Mouse (Mus musculus): Measurements from ENCODE around the gene Pomt2. TPM values are rescaled to one million over a fixed set of nuclear protein-coding genes. Genes with fewer than 3 reads are reported as not detected.

Gene Pomt2
- polyA plus RNA-seq, 1 experiment from 2014 or later = 7.1 TPM

- H3K4me3 ChIP-seq = peak overlapping the region; percentile 96
- ATAC-seq = no peak
- WGBS (ENCODE audit: insufficient replicate concordance) = 16% methylated on average over 15 of the region's 15 CpGs
- H3K9ac ChIP-seq = peak overlapping the region; percentile 82
- peak overlapping the region; percentile 89 for H3K27ac ChIP-seq
- peaks cover 10% of the 10 kb centered on the region for H3K9me3 ChIP-seq (replicated peaks)
- peaks cover 20% of the 10 kb centered on the region for H3K4me1 ChIP-seq
- peak overlapping the region; percentile 92 for H3K4me2 ChIP-seq
- no peaks in the 10 kb centered on the region for H3K27me3 ChIP-seq (replicated peaks)
- H3K36me3 ChIP-seq = peaks cover 14% of the 10 kb centered on the region
Observed at GRCm38 (mm10) chr12:87148136-87148535, 368 bp upstream of the Pomt2 start.

DNA sequence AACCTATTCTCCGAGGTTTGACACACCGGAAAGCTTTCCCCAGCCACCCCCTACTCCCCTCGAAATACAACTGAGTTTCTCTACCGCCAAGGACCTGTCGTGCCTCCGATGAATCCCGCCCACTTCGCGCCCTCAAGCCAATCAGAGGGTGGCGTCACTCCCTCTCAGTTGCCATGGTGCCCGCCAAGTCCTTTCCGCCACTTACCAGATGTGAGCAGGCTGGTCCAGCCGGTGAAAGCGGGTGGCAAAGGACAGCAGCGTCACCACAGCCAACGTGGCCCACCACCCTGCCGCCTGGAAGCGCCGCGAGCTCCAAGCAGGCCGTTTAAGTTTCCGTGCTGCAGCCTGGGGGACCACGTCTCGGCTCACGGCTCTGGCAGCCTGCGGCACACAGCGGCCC, 802 bp downstream of the Pomt2 start, which contains the start of gene Gstz1:
Gstz1 (plus strand) TSS at position 200 of the 400 bp plus-strand sequence.
- H3K9me3 ChIP-seq (replicated peaks) = peaks cover 5% of the 10 kb centered on the region; the same call in 1 of the 2 replicates
- H3K9ac ChIP-seq = peak within 1 kb of the TSS; percentile 82
- H3K4me1 ChIP-seq = peaks cover 21% of the 10 kb centered on the region
- H3K4me2 ChIP-seq = peak within 1 kb of the TSS; percentile 92
- ATAC-seq = peak; percentile 81
- H3K27me3 ChIP-seq (replicated peaks) = no peaks in the 10 kb centered on the region
- under 1% methylated on average over 27 of the region's 27 CpGs for WGBS (ENCODE audit: insufficient replicate concordance)
- H3K27ac ChIP-seq = peak within 1 kb of the TSS; percentile 89
- H3K4me3 ChIP-seq = peak within 1 kb of the TSS; percentile 96
- H3K36me3 ChIP-seq = peaks cover 8% of the 10 kb centered on the region

- H3K4me2 ChIP-seq = no peak overlapping the region
- H3K36me3 ChIP-seq = 0 out of 2 replicates have a peak, but pooled peaks cover 8% of the 10 kb centered on the region
- H3K27me3 ChIP-seq (replicated peaks) = no peaks in the 10 kb centered on the region
- H3K4me3 ChIP-seq = no peak overlapping the region
- peaks cover 21% of the 10 kb centered on the region for H3K4me1 ChIP-seq
- no peak overlapping the region for H3K27ac ChIP-seq
- WGBS (ENCODE audit: insufficient replicate concordance) = 55% methylated on average over 2 of the region's 2 CpGs
- no peak for ATAC-seq
- H3K9ac ChIP-seq = no peak overlapping the region
- no peaks in the 10 kb centered on the region for H3K9me3 ChIP-seq (replicated peaks)
Observed at GRCm38 (mm10) chr12:87142156-87142555, 5.6 kb downstream of the Pomt2 start.

DNA sequence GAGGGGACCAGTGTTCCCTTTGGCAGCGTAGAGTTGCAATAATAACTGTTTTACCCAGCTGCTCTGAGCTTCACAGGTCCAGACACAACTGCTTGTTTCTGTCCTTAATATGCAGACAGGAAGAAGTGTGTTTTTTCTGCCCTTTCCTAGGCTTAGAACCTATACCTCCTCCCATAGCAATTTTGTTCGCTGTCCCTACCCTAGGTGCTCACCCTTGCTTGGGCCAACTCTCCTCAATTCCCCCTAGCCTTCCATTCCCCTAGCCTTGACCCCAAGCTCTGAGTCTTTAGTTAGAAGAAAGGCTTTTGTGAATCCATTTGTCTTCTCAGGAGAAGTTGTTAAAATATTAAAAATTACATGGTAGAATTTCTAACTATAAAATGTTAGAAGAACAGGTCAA, 9.0 kb downstream of the Pomt2 start:
- Histone ChIP-seq H3K9me3 (replicated peaks) (no peaks in the 10 kb centered on the region), H3K36me3 (0 out of 2 replicates have a peak, but pooled peaks cover 8% of the 10 kb centered on the region), H3K4me2 (no peak overlapping the region), H3K4me1 (peaks cover 11% of the 10 kb centered on the region; the same call in 1 of the 2 replicates), H3K4me3 (no peak overlapping the region), H3K9ac (no peak overlapping the region), H3K27ac (no peak overlapping the region), H3K27me3 (replicated peaks) (no peaks in the 10 kb centered on the region)
- WGBS (ENCODE audit: insufficient replicate concordance) = 62% methylated on average over 2 of the region's 2 CpGs
- ATAC-seq = no peak

- 93% methylated on average over 2 of the region's 2 CpGs for WGBS (ENCODE audit: insufficient replicate concordance)
- Histone ChIP-seq H3K27ac (no peak overlapping the region), H3K9me3 (replicated peaks) (no peaks in the 10 kb centered on the region), H3K4me1 (peaks cover 11% of the 10 kb centered on the region; the same call in 1 of the 2 replicates), H3K4me3 (no peak overlapping the region), H3K4me2 (no peak overlapping the region), H3K27me3 (replicated peaks) (no peaks in the 10 kb centered on the region), H3K36me3 (0 out of 2 replicates have a peak, but pooled peaks cover 8% of the 10 kb centered on the region), H3K9ac (no peak overlapping the region)
- ATAC-seq = no peak
Observed at GRCm38 (mm10) chr12:87138342-87138701, 9.4 kb downstream of the Pomt2 start.

GRCm38 (mm10) chr12:87137439-87138341, 10.1 kb downstream of the Pomt2 start:
- Histone ChIP-seq H3K36me3 (0 out of 2 replicates have a peak, but pooled peaks cover 8% of the 10 kb centered on the region), H3K4me3 (no peak overlapping the region), H3K27me3 (replicated peaks) (no peaks in the 10 kb centered on the region), H3K9me3 (replicated peaks) (no peaks in the 10 kb centered on the region), H3K4me2 (no peak overlapping the region), H3K27ac (no peak overlapping the region), H3K4me1 (peaks cover 14% of the 10 kb centered on the region), H3K9ac (no peak overlapping the region)
- WGBS (ENCODE audit: insufficient replicate concordance) = 77% methylated on average over 15 of the region's 15 CpGs
- ATAC-seq = no peak

DNA sequence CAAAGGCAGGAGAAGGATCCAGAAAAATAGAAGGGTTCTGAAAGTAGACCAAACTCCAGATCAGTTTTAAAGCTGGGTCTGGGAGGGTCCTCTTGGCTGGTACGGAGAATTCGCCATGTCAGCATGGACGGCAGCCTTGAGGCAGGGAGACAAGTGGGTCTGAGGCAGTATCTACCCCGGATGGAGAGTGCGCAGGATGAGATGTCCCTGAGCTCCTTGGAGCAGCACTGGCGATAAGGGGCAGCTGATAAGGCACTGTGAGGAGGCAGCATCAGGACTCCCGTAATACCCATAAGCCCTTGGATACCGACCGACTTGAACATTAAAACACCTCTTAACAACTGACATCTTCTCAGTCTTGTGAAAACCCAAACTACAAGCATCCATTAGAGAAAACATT, 15.0 kb downstream of the Pomt2 start:
- H3K4me1 ChIP-seq = peaks cover 13% of the 10 kb centered on the region
- no peak overlapping the region for H3K4me3 ChIP-seq
- peak; percentile 70 for ATAC-seq
- no peak overlapping the region for H3K27ac ChIP-seq
- no peaks in the 10 kb centered on the region for H3K9me3 ChIP-seq (replicated peaks)
- no peaks in the 10 kb centered on the region for H3K27me3 ChIP-seq (replicated peaks)
- WGBS (ENCODE audit: insufficient replicate concordance) = 49% methylated on average over 9 of the region's 9 CpGs
- no peak overlapping the region for H3K4me2 ChIP-seq
- no peak overlapping the region for H3K9ac ChIP-seq
- H3K36me3 ChIP-seq = peaks cover 19% of the 10 kb centered on the region; the same call in 1 of the 2 replicates

DNA sequence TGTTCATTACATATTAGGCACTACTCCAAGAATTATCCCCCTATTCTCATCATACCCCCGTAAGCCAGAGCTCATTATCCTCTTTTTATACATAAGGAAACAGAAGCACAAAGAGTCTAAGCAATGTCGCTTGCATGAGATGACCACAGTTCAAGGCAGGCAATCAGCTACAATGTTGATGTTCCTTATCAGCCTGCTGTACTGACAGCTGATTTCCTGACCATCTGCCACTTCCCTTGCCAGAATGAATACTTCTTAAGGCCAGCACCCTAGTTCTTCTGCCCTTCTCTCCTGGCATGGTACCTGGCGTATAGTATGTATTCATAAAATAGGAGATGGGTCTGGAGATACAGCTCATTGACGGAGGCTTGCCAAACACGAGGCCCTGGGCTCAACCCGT, 15.6 kb downstream of the Pomt2 start:
- 46% methylated on average over 6 of the region's 6 CpGs for WGBS (ENCODE audit: insufficient replicate concordance)
- no peak for ATAC-seq

GRCm38 (mm10) chr12:87131619-87132018, 16.1 kb downstream of the Pomt2 start:
- H3K4me2 ChIP-seq = no peak overlapping the region
- WGBS (ENCODE audit: insufficient replicate concordance) = 56% methylated on average over 3 of the region's 3 CpGs
- no peak overlapping the region for H3K4me3 ChIP-seq
- H3K27me3 ChIP-seq (replicated peaks) = no peaks in the 10 kb centered on the region
- H3K4me1 ChIP-seq = peaks cover 13% of the 10 kb centered on the region
- no peak overlapping the region for H3K27ac ChIP-seq
- no peak overlapping the region for H3K9ac ChIP-seq
- ATAC-seq = no peak
- H3K9me3 ChIP-seq (replicated peaks) = no peaks in the 10 kb centered on the region
- H3K36me3 ChIP-seq = peaks cover 15% of the 10 kb centered on the region; the same call in 1 of the 2 replicates

More for the DNA sequence above, 15.6 kb downstream of the Pomt2 start:
- H3K9ac ChIP-seq = no peak overlapping the region
- H3K9me3 ChIP-seq (replicated peaks) = no peaks in the 10 kb centered on the region
- peaks cover 15% of the 10 kb centered on the region; the same call in 1 of the 2 replicates for H3K36me3 ChIP-seq
- no peak overlapping the region for H3K4me2 ChIP-seq
- no peak overlapping the region for H3K4me3 ChIP-seq
- peaks cover 13% of the 10 kb centered on the region for H3K4me1 ChIP-seq
- no peaks in the 10 kb centered on the region for H3K27me3 ChIP-seq (replicated peaks)
- no peak overlapping the region for H3K27ac ChIP-seq

DNA sequence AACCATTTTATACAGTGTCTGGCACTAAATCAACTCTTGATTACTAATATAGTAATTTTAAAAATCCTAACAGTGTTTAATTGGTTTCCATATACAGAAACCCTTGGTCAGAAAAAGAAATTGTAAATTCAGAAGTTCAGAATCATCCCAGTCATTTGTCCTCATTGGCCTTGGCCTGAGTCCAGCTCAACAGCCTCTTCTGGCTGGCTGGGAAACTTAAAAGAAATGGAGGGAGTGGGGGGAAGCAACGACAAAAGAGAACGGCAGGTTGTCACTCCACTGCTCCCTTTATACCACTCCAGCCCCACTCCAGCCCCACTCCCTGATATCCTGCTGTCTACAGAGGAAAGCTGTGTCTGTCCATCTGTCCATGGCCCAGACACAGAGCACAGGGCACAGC, 16.6 kb downstream of the Pomt2 start:
- Histone ChIP-seq H3K27me3 (replicated peaks) (no peaks in the 10 kb centered on the region), H3K4me1 (peaks cover 13% of the 10 kb centered on the region), H3K36me3 (peaks cover 15% of the 10 kb centered on the region; the same call in 1 of the 2 replicates), H3K4me3 (no peak overlapping the region), H3K9ac (no peak overlapping the region), H3K4me2 (no peak overlapping the region), H3K27ac (no peak overlapping the region), H3K9me3 (replicated peaks) (no peaks in the 10 kb centered on the region)
- ATAC-seq = no peak
- 72% methylated on average over 2 of the region's 2 CpGs for WGBS (ENCODE audit: insufficient replicate concordance)

- H3K9ac ChIP-seq = no peak overlapping the region
- no peak for ATAC-seq
- peaks cover 15% of the 10 kb centered on the region; the same call in 1 of the 2 replicates for H3K36me3 ChIP-seq
- WGBS (ENCODE audit: insufficient replicate concordance) = 78% methylated on average over 4 of the region's 4 CpGs
- no peak overlapping the region for H3K4me2 ChIP-seq
- no peak overlapping the region for H3K27ac ChIP-seq
- H3K4me1 ChIP-seq = peaks cover 13% of the 10 kb centered on the region
- H3K9me3 ChIP-seq (replicated peaks) = no peaks in the 10 kb centered on the region
- no peaks in the 10 kb centered on the region for H3K27me3 ChIP-seq (replicated peaks)
- no peak overlapping the region for H3K4me3 ChIP-seq
Observed at GRCm38 (mm10) chr12:87130224-87130623, 17.5 kb downstream of the Pomt2 start.

GRCm38 (mm10) chr12:87127256-87127655, 20.5 kb downstream of the Pomt2 start:
- ATAC-seq = 0 out of 2 replicates have a peak, but pooled peaks have one; percentile 24
- 63% methylated on average over 4 of the region's 4 CpGs for WGBS (ENCODE audit: insufficient replicate concordance)
- H3K9me3 ChIP-seq (replicated peaks) = no peaks in the 10 kb centered on the region
- H3K4me1 ChIP-seq = peaks cover 12% of the 10 kb centered on the region
- no peak overlapping the region for H3K4me2 ChIP-seq
- H3K27ac ChIP-seq = no peak overlapping the region
- H3K9ac ChIP-seq = no peak overlapping the region
- no peak overlapping the region for H3K4me3 ChIP-seq
- peaks cover 39% of the 10 kb centered on the region for H3K36me3 ChIP-seq
- H3K27me3 ChIP-seq (replicated peaks) = no peaks in the 10 kb centered on the region

All from liver, embryonic 12.5 days (tissue).